Mouse (Mus musculus) ZHBTc4 (cell line): ENCODE results near the gene Taldo1.

Experiments
- DNase-seq: peaks from one replicate; pipeline ENCODE4 v3.0.0-alpha.2; 2011; ENCODE audit warnings: low read depth, low spot score

The Taldo1 gene

DNA sequence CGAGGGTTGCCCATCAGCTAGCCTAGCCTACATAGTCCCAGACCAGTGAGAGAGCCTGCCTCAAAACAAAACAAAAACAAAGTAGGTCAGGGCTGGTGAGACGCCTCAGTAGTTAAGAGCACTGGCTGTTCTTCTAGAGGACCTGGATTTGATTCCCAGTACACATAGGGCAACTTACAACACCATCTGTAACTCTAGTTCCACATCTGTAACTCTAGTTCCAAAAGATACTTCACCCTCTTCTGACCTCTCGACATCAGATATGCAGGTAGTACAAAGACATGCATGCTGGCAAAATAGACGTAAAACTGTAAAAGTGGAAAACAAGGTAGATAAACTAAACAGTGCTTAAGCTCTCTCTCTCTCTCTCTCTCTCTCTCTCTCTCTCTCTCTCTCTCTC is 31.8 kb downstream of the Taldo1 start:
- DNase-seq: no peak

DNA sequence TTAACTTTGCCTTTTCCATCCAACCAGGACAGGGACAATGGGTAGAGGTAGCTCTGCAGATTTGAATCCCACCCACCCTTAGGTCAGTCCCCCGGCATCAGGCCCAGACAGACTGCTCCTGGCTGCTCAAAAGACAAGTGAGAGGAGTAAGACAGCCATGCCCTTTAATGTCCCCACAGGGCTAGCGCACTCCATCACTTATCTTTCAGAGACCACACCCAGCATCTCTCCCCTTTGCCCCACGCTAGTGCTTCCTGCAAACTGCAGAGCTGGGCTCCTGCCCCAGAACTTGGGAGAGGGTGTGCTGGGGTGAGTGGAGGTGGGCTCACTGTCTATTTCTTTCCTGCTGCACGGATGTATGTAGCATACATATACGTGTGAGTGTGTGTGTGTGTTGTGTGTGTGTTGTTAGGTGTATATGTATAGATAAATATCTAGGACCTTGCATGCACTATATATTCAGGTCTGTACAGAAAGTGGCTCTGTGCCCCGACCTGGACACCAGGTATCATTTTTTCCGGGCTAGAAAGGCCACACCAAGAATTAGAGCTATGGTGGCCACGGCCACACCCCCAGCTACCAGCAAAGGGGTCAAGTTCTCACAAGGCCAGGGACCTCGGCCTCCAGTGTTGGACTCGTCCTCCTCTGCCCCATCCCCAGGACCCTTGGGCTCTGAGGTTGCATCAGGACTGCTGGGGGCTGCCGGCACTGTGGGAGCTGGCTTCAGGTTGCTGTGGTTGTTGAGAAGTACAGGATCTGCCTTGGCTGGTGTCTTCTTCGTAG is 35.1 kb downstream of the Taldo1 start:
- no peak for DNase-seq

- DNase-seq: no peak
Observed at GRCm38 (mm10) chr7:141428701-141429100, 36.7 kb downstream of the Taldo1 start.

DNA sequence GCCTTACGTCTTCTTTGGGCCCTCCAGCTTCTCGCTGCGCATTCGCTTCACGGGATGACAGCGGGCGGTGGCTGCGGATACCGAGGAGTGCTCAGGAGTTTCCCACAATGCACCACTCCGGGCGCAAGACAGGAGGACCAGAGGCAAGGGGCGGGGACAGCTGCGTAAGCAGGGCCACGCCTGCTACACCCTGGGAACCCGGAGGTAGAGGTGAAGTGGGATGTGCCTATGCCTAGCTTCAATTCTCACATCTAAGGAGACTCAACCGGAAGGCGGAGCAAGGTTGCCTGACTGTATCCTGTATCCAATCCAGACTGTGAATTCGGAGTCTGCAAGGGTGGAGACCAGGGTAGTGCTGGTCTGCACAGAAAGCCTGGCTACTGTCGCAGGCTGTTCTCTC is 37.3 kb downstream of the Taldo1 start, which contains the start of gene Cend1:
TSS of gene Cend1 (minus strand) at position 182 of the 400 bp plus-strand sequence.
- DNase-seq: peak; percentile 93

GRCm38 (mm10) chr7:141429840-141430584 is 38.0 kb downstream of the Taldo1 start:
- DNase-seq: no peak

GRCm38 (mm10) chr7:141430585-141431240 is 38.7 kb downstream of the Taldo1 start:
- DNase-seq: no peak

- DNase-seq: no peak
Observed at GRCm38 (mm10) chr7:141431434-141432185, 39.6 kb downstream of the Taldo1 start.

DNA sequence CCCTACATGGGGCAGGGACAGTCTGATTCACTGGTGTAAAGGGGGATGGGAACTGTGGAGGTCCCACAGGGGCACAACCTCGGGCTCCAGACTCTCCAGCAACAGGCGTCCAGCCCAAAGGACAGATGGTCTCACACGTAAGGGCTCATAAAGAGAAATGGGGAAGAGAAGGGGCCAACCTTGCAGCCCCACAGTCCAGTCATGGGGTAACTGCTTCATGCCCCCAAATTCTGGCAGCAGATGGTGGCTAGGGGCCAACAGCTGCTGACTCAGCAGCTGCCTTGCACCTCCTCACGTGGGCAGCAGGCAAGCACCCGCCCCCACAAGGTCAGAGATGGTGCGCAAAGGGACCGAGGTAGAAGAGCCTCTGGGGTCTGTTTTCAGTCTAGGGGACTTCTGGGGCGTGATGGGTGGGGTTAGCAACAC is 40.2 kb downstream of the Taldo1 start:
- DNase-seq: no peak

DNA sequence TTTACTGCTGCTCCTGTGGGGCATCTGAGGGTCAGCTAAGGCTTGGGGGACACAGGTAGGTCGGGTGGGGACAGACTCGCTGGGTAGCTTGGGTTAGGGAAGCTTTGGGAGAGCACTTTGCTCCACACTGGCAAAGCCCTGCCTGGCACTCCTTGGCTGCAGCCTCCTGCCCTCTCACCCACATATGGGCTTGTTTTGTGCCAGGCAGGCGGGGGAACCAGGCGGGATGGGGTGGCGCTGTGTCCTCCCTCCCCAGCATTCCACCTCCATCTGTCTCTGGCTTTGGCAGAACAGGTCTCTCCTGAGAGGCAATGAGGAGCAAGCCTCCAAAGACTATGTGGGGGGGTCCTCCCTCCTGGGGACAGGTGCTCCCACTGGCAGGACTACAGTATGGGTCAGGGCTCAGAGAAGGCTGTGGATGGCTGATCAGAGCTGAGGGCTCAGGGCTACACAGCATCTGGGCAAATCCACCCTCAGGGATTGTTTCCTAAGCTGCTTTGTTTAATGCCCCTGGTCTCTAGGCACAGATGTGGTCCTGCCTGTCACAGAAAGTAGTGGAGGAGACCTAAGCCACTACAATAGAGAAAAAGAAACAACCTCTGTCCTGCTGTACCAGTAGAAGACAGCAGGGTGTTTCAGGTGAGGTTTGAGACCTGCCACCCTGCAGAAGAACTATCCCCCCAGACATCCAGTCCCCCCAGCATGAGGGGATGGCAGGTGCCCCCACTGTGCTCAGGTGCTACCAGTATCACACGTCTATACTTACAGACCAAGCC is 40.9 kb downstream of the Taldo1 start:
- no peak for DNase-seq

- DNase-seq: no peak
Observed at GRCm38 (mm10) chr7:141433517-141434400, 41.8 kb downstream of the Taldo1 start.

DNA sequence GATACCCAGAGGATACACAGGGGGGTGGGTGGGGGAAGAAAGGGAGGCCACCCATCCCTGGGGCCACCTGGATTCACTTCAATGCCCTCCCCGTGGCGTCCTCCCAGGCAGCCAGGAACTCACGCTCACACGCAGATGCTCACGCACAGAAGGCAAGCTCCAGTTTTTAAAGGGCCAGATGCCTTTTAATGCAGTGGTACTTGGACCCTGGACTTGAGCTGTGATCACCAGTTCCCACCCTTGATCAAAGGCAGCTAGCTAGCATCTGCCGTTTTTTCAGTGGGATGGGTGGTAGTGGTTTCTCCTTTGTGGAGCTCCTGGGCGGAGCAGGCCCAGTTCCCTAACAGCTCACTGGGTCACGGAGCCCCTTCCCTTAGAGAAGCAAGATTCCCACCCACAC is 42.5 kb downstream of the Taldo1 start:
- DNase-seq: peak; percentile 60

DNA sequence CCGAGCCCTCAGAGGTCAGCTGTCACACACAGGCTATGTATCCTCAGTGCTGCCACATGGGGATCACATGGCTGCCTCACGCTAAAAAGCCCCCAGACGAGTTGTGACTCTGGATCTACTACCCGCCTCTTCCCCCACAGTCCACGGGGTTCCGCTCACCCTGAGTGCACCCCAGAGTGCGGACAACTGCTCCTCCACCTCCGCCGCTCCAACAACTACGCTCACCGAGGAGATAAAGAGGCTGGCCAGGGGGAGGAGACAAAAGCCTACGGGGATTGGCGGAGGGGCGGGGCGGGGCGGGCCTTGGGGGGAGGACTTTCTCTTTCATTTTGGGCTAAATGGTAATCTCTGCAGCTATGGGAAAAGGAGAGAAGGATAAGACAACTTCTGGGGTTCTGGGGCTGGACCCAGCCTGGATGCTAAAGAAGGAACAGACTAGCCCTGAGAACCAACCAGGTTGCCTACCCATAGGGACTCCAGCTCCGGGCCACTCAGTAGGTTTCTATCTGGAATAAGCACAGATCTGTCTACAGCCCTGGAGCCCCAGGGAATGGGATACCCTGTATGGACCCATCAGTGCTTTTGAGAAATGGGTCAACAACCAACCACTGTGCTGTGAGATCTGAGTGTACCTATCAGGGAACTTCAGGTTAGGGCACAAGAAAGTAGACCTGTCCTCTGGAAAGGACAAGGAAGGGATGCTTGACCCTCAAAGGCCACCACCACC is 43.3 kb downstream of the Taldo1 start:
- peak; percentile 66 for DNase-seq

DNA sequence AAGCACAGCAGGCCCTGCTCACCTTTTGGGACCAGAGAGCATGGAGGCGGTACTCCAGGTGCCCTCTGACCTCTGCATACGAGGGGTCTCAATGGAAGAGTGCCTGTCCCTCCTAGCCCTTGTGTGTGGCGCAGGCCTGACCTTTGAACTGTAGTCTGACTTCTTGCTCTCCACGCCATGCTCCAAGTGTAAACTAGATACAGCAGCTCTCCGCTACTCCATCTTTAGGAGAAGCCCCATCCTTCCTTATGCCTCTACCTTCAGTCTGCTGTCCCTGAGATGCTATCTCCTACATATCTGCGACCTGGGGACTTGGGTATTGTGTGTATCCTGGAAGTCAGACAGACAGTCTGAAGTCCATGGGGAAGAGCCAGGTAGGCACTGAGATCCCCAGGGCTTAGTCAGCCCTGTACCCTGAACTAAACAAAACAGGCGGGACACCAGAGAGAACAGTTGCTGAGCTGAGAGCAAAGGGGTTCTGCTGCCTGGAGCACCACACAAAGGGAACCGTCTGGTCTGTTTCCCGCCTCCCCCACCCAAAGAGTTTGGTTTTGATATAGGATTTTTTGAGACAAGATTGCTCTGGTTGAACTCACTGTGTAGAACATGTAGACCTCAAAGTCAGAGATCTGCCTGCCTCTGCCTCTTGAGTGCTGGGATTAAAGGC is 44.0 kb downstream of the Taldo1 start:
- no peak for DNase-seq

DNA sequence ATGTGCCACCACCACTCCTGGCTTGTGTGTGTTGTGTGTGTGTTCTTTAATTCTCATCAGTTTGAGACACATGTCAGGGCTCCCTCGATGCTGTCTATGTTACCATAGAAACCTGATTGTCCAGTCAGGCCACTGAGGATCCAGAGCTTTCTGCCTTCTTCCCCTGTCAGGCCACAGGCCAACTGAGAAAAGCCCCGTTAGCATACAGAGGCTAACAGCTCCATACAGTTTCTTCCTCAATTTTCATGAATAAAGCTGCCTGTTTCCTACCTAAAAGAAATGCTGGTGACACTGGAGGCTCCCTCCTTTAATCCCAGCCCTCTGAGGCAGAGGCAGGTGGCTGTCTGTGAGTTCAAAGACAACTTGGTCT is 44.5 kb downstream of the Taldo1 start:
- DNase-seq: no peak

GRCm38 (mm10) chr7:141437178-141438120 is 45.5 kb downstream of the Taldo1 start, which contains the start of gene Slc25a22:
Gene Slc25a22 (minus strand): TSS chr7:141437892.
- peak; percentile 94 for DNase-seq

DNA sequence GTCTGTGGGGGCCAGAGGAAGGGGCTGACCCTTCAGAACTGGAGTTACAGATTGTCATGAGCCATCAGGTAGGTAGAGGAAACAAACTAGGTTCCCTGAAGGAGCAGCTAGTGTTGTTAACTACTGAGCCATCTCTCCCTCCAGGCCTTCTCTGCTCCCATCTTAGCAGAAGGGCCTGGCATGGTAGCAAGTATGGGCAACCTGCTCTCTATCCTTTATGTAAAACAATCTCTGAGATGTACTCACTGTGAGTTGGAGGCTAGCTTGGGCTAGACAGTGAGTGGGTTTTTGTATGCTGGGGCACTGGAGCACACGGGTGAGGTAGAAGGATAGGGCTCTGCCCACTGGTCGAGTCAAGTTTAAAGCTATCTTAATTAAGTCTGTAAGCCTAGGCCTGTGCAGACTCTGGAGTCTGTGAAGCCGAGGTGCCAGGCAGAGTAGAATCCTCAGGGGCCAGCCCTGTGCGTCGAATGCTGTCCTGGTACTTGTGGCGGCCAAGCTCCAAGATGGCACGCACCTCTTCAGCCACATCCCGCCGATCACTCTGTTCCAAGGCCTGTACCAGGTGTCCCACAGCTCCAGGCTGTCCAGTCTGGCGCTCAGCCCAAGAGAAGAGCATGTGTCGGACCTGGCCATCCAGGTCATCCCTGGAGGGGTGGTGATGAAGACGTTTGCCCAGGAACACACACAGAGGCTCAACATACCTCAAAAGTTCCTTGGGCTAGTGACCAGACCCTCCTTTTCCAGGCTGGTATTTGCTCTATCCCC is 46.4 kb downstream of the Taldo1 start:
- DNase-seq: no peak
